Mouse (Mus musculus): ENCODE measurements around the gene Npm3. TPM values are rescaled to one million over a fixed set of nuclear protein-coding genes. Genes with fewer than 3 reads are reported as not detected.

Npm3 gene
- polyA plus RNA-seq, 1 experiment from 2014 or later = 71.3 TPM

DNA sequence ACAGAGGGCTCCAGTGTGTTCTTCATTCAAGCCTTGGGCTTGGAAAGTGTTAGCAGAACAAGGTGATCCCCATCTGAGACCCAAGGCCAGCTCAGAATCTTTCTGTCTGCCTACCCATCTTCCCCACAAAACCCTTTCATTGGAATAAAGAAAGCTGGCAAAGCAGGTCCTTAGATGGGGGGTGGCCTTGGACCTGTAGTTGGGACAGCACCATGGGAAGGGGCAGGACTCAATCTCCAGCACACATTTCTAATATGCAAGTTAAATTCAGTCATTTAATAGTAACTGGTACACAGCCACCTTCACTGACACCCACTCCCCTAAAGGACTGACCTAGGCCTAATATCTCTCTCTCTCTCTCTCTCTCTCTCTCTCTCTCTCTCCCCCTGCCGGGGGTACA lies 13.2 kb downstream of the Npm3 start:
- peaks cover 55% of the 10 kb centered on the region for H3K27me3 ChIP-seq
- ATAC-seq (no peak), DNase-seq (ENCODE audit: low read depth, low spot score) (no peak)
- POLR2A ChIA-PET = no interaction called here
- CTCF ChIA-PET = no interaction called here
- no peak for TF ChIP-seq CTCF (IDR thresholded peaks at IDR 0.05)
- in situ Hi-C loops (cut with MboI; ENCODE audit: low pct_unique_long_range_greater_than_20kb) = no loop called here

- ChIA-PET CTCF (interaction anchor here (1.1 kb wide), 1 partner anchor 11 kb away, joined by 4 read pairs; no protein-coding TSS in a partner anchor), POLR2A (interaction anchor here (0.6 to 0.8 kb wide), 2 partner anchors 10 to 90 kb away, joined by 3 to 6 read pairs; no protein-coding TSS in a partner anchor)
- ATAC-seq (no peak), DNase-seq (ENCODE audit: low read depth, low spot score) (no peak)
- in situ Hi-C loops (cut with MboI; ENCODE audit: low pct_unique_long_range_greater_than_20kb) = no loop called here
- TF ChIP-seq CTCF (IDR thresholded peaks at IDR 0.05) = no peak
- peaks cover 57% of the 10 kb centered on the region for H3K27me3 ChIP-seq
These were observed 14.6 kb downstream of the Npm3 start for GRCm38 (mm10) chr19:45734762-45735161.

DNA sequence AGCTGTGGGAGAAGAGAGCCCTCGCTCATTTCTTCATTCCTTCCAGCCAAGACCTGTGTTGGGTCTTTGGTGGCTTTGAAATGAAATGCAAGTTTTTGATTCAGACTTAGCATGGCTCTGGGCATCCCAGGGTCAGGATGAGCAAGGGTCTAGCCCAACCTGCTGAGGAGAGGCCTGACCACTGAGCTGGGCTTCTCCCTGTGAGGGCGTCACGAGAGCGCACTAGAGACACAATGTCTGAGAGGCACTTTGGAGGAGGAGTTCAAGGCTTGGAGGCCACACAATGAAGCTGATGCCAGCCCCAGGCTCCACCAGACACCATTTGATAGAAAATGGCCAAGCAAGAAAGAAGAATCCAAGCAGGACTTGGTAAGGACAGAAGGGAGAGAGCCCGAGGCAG lies 15.2 kb downstream of the Npm3 start:
- in situ Hi-C loops (cut with MboI; ENCODE audit: low pct_unique_long_range_greater_than_20kb) = no loop called here
- peaks cover 54% of the 10 kb centered on the region for H3K27me3 ChIP-seq
- CTCF ChIA-PET = interaction anchor here (1.1 to 1.7 kb wide), 2 partner anchors 12 to 161 kb away, joined by 4 read pairs; no protein-coding TSS in a partner anchor
- no peak for DNase-seq (ENCODE audit: low read depth, low spot score)
- TF ChIP-seq CTCF (IDR thresholded peaks at IDR 0.05) = no peak
- ATAC-seq = no peak
- POLR2A ChIA-PET = interaction anchor here (0.6 to 0.8 kb wide), 2 partner anchors 11 to 159 kb away, joined by 3 to 4 read pairs; no protein-coding TSS in a partner anchor

GRCm38 (mm10) chr19:45733564-45733963 lies 15.8 kb downstream of the Npm3 start:
- in situ Hi-C loops (cut with MboI; ENCODE audit: low pct_unique_long_range_greater_than_20kb) = no loop called here

DNA sequence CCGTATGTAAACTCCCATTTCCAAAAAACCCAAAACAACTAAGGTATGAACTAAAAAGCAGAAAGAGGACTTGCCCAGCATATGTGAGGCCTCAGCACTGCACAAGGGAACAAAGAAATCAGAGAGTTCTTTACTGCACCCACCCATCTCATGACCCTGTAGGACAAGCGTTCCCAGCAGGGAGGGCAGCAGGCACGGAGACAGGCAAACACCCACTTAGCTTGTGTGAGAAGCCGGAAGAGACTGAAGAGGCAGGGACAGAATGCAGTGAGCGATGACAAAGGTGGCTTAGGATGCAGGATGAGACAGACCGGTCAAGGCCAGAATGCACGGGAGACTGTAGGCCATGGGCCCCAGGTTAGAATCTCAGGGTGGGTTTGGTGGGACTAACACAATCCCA lies 17.7 kb downstream of the Npm3 start:
- no peak for ATAC-seq
- ChIA-PET POLR2A (interaction anchor here (0.8 kb wide), 1 partner anchor 17 kb away, joined by 3 read pairs; no protein-coding TSS in a partner anchor), CTCF (interaction anchor here (1.3 kb wide), 1 partner anchor 15 kb away, joined by 3 read pairs; no protein-coding TSS in a partner anchor)
- in situ Hi-C loops (cut with MboI; ENCODE audit: low pct_unique_long_range_greater_than_20kb) = no loop called here
- peaks cover 51% of the 10 kb centered on the region for H3K27me3 ChIP-seq
- no peak for TF ChIP-seq CTCF (IDR thresholded peaks at IDR 0.05)
- no peak for DNase-seq (ENCODE audit: low read depth, low spot score)

More at GRCm38 (mm10) chr19:45733564-45733963, 15.8 kb downstream of the Npm3 start:
- CTCF ChIA-PET = interaction anchor here (1.2 to 1.7 kb wide), 2 partner anchors 14 to 160 kb away, joined by 3 to 4 read pairs; no protein-coding TSS in a partner anchor
- TF ChIP-seq CTCF (IDR thresholded peaks at IDR 0.05) = no peak
- peaks cover 53% of the 10 kb centered on the region for H3K27me3 ChIP-seq
- DNase-seq (ENCODE audit: low read depth, low spot score) (no peak), ATAC-seq (no peak)
- POLR2A ChIA-PET = interaction anchor here (0.6 kb wide), 1 partner anchor 158 kb away, joined by 4 read pairs; no protein-coding TSS in a partner anchor

GRCm38 (mm10) chr19:45730042-45730441 lies 19.3 kb downstream of the Npm3 start:
- peaks cover 53% of the 10 kb centered on the region for H3K27me3 ChIP-seq
- ChIA-PET POLR2A (no interaction called here), CTCF (interaction anchor here (1.1 to 1.4 kb wide), 2 partner anchors 8 to 21 kb away, joined by 4 read pairs; no protein-coding TSS in a partner anchor)
- no peak for DNase-seq (ENCODE audit: low read depth, low spot score)
- TF ChIP-seq CTCF (IDR thresholded peaks at IDR 0.05) = no peak
- in situ Hi-C loops (cut with MboI; ENCODE audit: low pct_unique_long_range_greater_than_20kb) = no loop called here
- ATAC-seq = no peak

- ATAC-seq = no peak
These were observed 22.2 kb downstream of the Npm3 start for GRCm38 (mm10) chr19:45727231-45727630.

GRCm38 (mm10) chr19:45725677-45726277 lies 23.6 kb downstream of the Npm3 start:
- ATAC-seq (no peak), DNase-seq (ENCODE audit: low read depth, low spot score) (no peak)
- in situ Hi-C loops (cut with MboI; ENCODE audit: low pct_unique_long_range_greater_than_20kb) = loop anchor here (10.0 kb wide), 1 partner anchor 51 kb away; no protein-coding TSS in a partner anchor
- peaks cover 34% of the 10 kb centered on the region for H3K27me3 ChIP-seq
- POLR2A ChIA-PET = interaction anchor here (0.7 kb wide), 1 partner anchor 50 kb away, joined by 3 read pairs; no protein-coding TSS in a partner anchor
- TF ChIP-seq CTCF (IDR thresholded peaks at IDR 0.05) = no peak
- CTCF ChIA-PET = no interaction called here

More at GRCm38 (mm10) chr19:45727231-45727630, 22.2 kb downstream of the Npm3 start:
- POLR2A ChIA-PET = no interaction called here
- H3K27me3 ChIP-seq = peaks cover 43% of the 10 kb centered on the region
- in situ Hi-C loops (cut with MboI; ENCODE audit: low pct_unique_long_range_greater_than_20kb) = loop anchor here (10.0 kb wide), 1 partner anchor 52 kb away; no protein-coding TSS in a partner anchor
- DNase-seq (ENCODE audit: low read depth, low spot score) = no peak
- CTCF ChIA-PET = interaction anchor here (0.8 to 1.2 kb wide), 2 partner anchors 9 to 20 kb away, joined by 3 to 4 read pairs; no protein-coding TSS in a partner anchor
- TF ChIP-seq CTCF (IDR thresholded peaks at IDR 0.05) = no peak

GRCm38 (mm10) chr19:45722188-45722587 lies 27.2 kb downstream of the Npm3 start:
- H3K27me3 ChIP-seq = peaks cover 16% of the 10 kb centered on the region
- no peak for TF ChIP-seq CTCF (IDR thresholded peaks at IDR 0.05)
- in situ Hi-C loops (cut with MboI; ENCODE audit: low pct_unique_long_range_greater_than_20kb) = loop anchor here (10.0 kb wide), 1 partner anchor 47 kb away; no protein-coding TSS in a partner anchor
- ChIA-PET POLR2A (interaction anchor here (0.7 kb wide), 1 partner anchor 32 kb away, joined by 3 read pairs; no protein-coding TSS in a partner anchor), CTCF (interaction anchor here (1.1 to 2.3 kb wide), 2 partner anchors 9 to 11 kb away, joined by 3 to 8 read pairs; no protein-coding TSS in a partner anchor)
- ATAC-seq = no peak
- DNase-seq (ENCODE audit: low read depth, low spot score) = no peak

DNA sequence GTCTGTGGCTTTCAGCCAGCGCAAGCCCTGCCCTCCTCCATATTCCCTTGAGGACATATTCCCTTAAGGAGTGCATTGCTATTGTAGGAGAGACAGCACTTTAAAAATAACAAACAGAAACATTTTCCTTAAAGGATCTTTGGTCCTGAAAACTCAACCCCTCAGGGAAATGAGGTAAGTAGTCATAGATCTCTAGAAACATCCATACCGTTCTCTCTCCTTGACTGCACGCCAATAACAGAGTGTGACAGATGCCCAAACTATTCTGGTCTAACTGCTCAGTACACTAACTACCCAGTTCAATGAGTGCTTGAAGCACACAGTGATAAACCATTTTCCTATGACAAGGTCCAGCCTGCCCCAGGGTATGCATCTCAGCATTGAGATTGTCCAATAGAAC lies 31.1 kb downstream of the Npm3 start:
- ATAC-seq = no peak
- CTCF ChIA-PET = interaction anchor here (1.4 to 1.9 kb wide), 2 partner anchors 9 to 144 kb away, joined by 4 to 5 read pairs; no protein-coding TSS in a partner anchor
- in situ Hi-C loops (cut with MboI; ENCODE audit: low pct_unique_long_range_greater_than_20kb) = no loop called here
- DNase-seq (ENCODE audit: low read depth, low spot score) = no peak
- H3K27me3 ChIP-seq = peaks cover 12% of the 10 kb centered on the region
- no peak for TF ChIP-seq CTCF (IDR thresholded peaks at IDR 0.05)
- POLR2A ChIA-PET = no interaction called here

All from Patski (cell line).